Mouse (Mus musculus): ENCODE measurements around the gene Ccser1. TPM values are rescaled to one million over a fixed set of nuclear protein-coding genes. Genes with fewer than 3 reads are reported as not detected.

Ccser1 gene
- polyA plus RNA-seq, 1 experiment from 2014 or later = 10.8 TPM

- WGBS = 70% methylated on average over 6 of the region's 6 CpGs
- ATAC-seq (ENCODE audit: insufficient number of reproducible peaks, low FRiP score, low TSS enrichment, low read depth) (no peak), DNase-seq (ENCODE audit: low spot score) (no peak)
- H3K9me3 ChIP-seq (ENCODE audit: control insufficient read depth, low read length) = no peaks in the 10 kb centered on the region
- no peak overlapping the region for H3K4me3 ChIP-seq (ENCODE audit: low read depth, low read length)
- no peak overlapping the region for H3K27ac ChIP-seq (replicated peaks; ENCODE audit: low read depth, low read length)
- H3K27me3 ChIP-seq (ENCODE audit: control insufficient read depth, insufficient read depth, low read length) = no peaks in the 10 kb centered on the region
- no peak overlapping the region for H3K9ac ChIP-seq (ENCODE audit: low read length)
- H3K36me3 ChIP-seq (ENCODE audit: control insufficient read depth, insufficient read depth, low read length) = no peaks in the 10 kb centered on the region
- H3K4me2 ChIP-seq (ENCODE audit: low read depth, severe bottlenecking) = no peak overlapping the region
- no peaks in the 10 kb centered on the region for H3K4me1 ChIP-seq (ENCODE audit: control insufficient read depth, insufficient read depth, low read length)
These were observed 1121.6 kb downstream of the Ccser1 start for GRCm38 (mm10) chr6:62301576-62302312.

- no peaks in the 10 kb centered on the region for H3K9me3 ChIP-seq (ENCODE audit: control insufficient read depth, low read length)
- H3K4me2 ChIP-seq (ENCODE audit: low read depth, severe bottlenecking) = no peak overlapping the region
- 77% methylated on average over 3 of the region's 3 CpGs for WGBS
- DNase-seq (ENCODE audit: low spot score) (no peak), ATAC-seq (ENCODE audit: insufficient number of reproducible peaks, low FRiP score, low TSS enrichment, low read depth) (no peak)
- H3K4me1 ChIP-seq (ENCODE audit: control insufficient read depth, insufficient read depth, low read length) = no peaks in the 10 kb centered on the region
- no peak overlapping the region for H3K9ac ChIP-seq (ENCODE audit: low read length)
- no peaks in the 10 kb centered on the region for H3K36me3 ChIP-seq (ENCODE audit: control insufficient read depth, insufficient read depth, low read length)
- no peak overlapping the region for H3K27ac ChIP-seq (replicated peaks; ENCODE audit: low read depth, low read length)
- no peak overlapping the region for H3K4me3 ChIP-seq (ENCODE audit: low read depth, low read length)
- no peaks in the 10 kb centered on the region for H3K27me3 ChIP-seq (ENCODE audit: control insufficient read depth, insufficient read depth, low read length)
These were observed 1138.5 kb downstream of the Ccser1 start for GRCm38 (mm10) chr6:62318627-62319026.

- H3K27ac ChIP-seq (replicated peaks; ENCODE audit: low read depth, low read length) = no peak overlapping the region
- no peaks in the 10 kb centered on the region for H3K4me1 ChIP-seq (ENCODE audit: control insufficient read depth, insufficient read depth, low read length)
- ATAC-seq (ENCODE audit: insufficient number of reproducible peaks, low FRiP score, low TSS enrichment, low read depth) (no peak), DNase-seq (ENCODE audit: low spot score) (no peak)
- H3K27me3 ChIP-seq (ENCODE audit: control insufficient read depth, insufficient read depth, low read length) = no peaks in the 10 kb centered on the region
- no peak overlapping the region for H3K4me3 ChIP-seq (ENCODE audit: low read depth, low read length)
- no peaks in the 10 kb centered on the region for H3K36me3 ChIP-seq (ENCODE audit: control insufficient read depth, insufficient read depth, low read length)
- H3K9me3 ChIP-seq (ENCODE audit: control insufficient read depth, low read length) = no peaks in the 10 kb centered on the region
- no peak overlapping the region for H3K4me2 ChIP-seq (ENCODE audit: low read depth, severe bottlenecking)
- WGBS = 64% methylated on average over 3 of the region's 3 CpGs
- H3K9ac ChIP-seq (ENCODE audit: low read length) = no peak overlapping the region
These were observed 1160.2 kb downstream of the Ccser1 start for GRCm38 (mm10) chr6:62340319-62340718.

GRCm38 (mm10) chr6:62367802-62368201 is 1187.7 kb downstream of the Ccser1 start:
- no peak overlapping the region for H3K4me3 ChIP-seq (ENCODE audit: low read depth, low read length)
- no peaks in the 10 kb centered on the region for H3K36me3 ChIP-seq (ENCODE audit: control insufficient read depth, insufficient read depth, low read length)
- no peaks in the 10 kb centered on the region for H3K9me3 ChIP-seq (ENCODE audit: control insufficient read depth, low read length)
- H3K4me2 ChIP-seq (ENCODE audit: low read depth, severe bottlenecking) = no peak overlapping the region
- H3K27me3 ChIP-seq (ENCODE audit: control insufficient read depth, insufficient read depth, low read length) = no peaks in the 10 kb centered on the region
- DNase-seq (ENCODE audit: low spot score) (no peak), ATAC-seq (ENCODE audit: insufficient number of reproducible peaks, low FRiP score, low TSS enrichment, low read depth) (no peak)
- WGBS = 87% methylated on average over 2 of the region's 2 CpGs
- no peaks in the 10 kb centered on the region for H3K4me1 ChIP-seq (ENCODE audit: control insufficient read depth, insufficient read depth, low read length)
- no peak overlapping the region for H3K27ac ChIP-seq (replicated peaks; ENCODE audit: low read depth, low read length)
- H3K9ac ChIP-seq (ENCODE audit: low read length) = no peak overlapping the region
